Mouse (Mus musculus) ES-Bruce4 (cell line): ENCODE measurements around the gene Kif1b.

Experiments
- CTCF ChIP-seq: IDR thresholded peaks from one replicate; pipeline ENCODE4 v1.8.1; 2011; ENCODE audit warnings: low read depth, low read length
- EP300 ChIP-seq: IDR thresholded peaks from 2 replicates; pipeline ENCODE4 v1.6.1; 2011; ENCODE audit warnings: low read depth, low read length; ENCODE audit not compliant: insufficient read depth
- POLR2A ChIP-seq: IDR thresholded peaks from one replicate; pipeline ENCODE4 v1.8.1; 2011; ENCODE audit warnings: low read length; ENCODE audit not compliant: insufficient read depth

GRCm38 (mm10) chr4:149166957-149167611 is 140.4 kb downstream of the Kif1b start:
- TF ChIP-seq CTCF (no peak), EP300 (no peak), POLR2A (no peak)
